Mouse (Mus musculus) adrenal gland, adult 8-10 months (tissue): Measurements from ENCODE around the gene Tns1. TPM values are rescaled to one million over a fixed set of nuclear protein-coding genes. Genes with fewer than 3 reads are reported as not detected.

ENCODE experiments used
- DNase-seq: peaks from one replicate; pipeline ENCODE4 v3.0.0; 2022
- total RNA-seq, 4 experiments: library from RNA; stranded (reverse); gene quantifications; 2 replicates each; pipeline ENCODE4 v1.2.4; 2022

Gene Tns1
- total RNA-seq, 4 experiments from 2014 or later = 461 to 578 (median 489) TPM

GRCm38 (mm10) chr1:74121821-74122576 is 2.2 kb downstream of the Tns1 start:
- DNase-seq = peak; percentile 50

- DNase-seq = no peak
These were observed 3.1 kb downstream of the Tns1 start for GRCm38 (mm10) chr1:74121138-74121537.

- no peak for DNase-seq
These were observed 5.1 kb downstream of the Tns1 start for GRCm38 (mm10) chr1:74119115-74119514.

GRCm38 (mm10) chr1:74117876-74118275 is 6.4 kb downstream of the Tns1 start:
- no peak for DNase-seq

- DNase-seq = no peak
These were observed 11.2 kb downstream of the Tns1 start for GRCm38 (mm10) chr1:74113071-74113470.

- no peak for DNase-seq
These were observed 12.6 kb downstream of the Tns1 start for GRCm38 (mm10) chr1:74111696-74112030.

GRCm38 (mm10) chr1:74110932-74111695 is 13.1 kb downstream of the Tns1 start:
- no peak for DNase-seq

GRCm38 (mm10) chr1:74109670-74110069 is 14.6 kb downstream of the Tns1 start:
- no peak for DNase-seq

- no peak for DNase-seq
These were observed 16.2 kb downstream of the Tns1 start for GRCm38 (mm10) chr1:74107931-74108618.

- no peak for DNase-seq
These were observed 18.0 kb downstream of the Tns1 start for GRCm38 (mm10) chr1:74106214-74106613.

- DNase-seq = peak; percentile 38
These were observed 18.6 kb downstream of the Tns1 start for GRCm38 (mm10) chr1:74105660-74106059.

- DNase-seq = no peak
These were observed 20.4 kb downstream of the Tns1 start for GRCm38 (mm10) chr1:74103654-74104353.

- DNase-seq = no peak
These were observed 25.2 kb downstream of the Tns1 start for GRCm38 (mm10) chr1:74099001-74099435.

- DNase-seq = no peak
These were observed 25.9 kb downstream of the Tns1 start for GRCm38 (mm10) chr1:74098004-74099000.

- no peak for DNase-seq
These were observed 28.5 kb downstream of the Tns1 start for GRCm38 (mm10) chr1:74095728-74096127.

- no peak for DNase-seq
These were observed 29.0 kb downstream of the Tns1 start for GRCm38 (mm10) chr1:74095296-74095695.

- DNase-seq = no peak
These were observed 29.6 kb downstream of the Tns1 start for GRCm38 (mm10) chr1:74094497-74095270.

- no peak for DNase-seq
These were observed 30.8 kb downstream of the Tns1 start for GRCm38 (mm10) chr1:74093447-74093846.

GRCm38 (mm10) chr1:74092242-74092641 is 32.0 kb downstream of the Tns1 start:
- peak; percentile 87 for DNase-seq

- no peak for DNase-seq
These were observed 32.5 kb downstream of the Tns1 start for GRCm38 (mm10) chr1:74091611-74092224.
